7 mouse cellular contexts compared by ENCODE assay signal in the genomic region with DNA sequence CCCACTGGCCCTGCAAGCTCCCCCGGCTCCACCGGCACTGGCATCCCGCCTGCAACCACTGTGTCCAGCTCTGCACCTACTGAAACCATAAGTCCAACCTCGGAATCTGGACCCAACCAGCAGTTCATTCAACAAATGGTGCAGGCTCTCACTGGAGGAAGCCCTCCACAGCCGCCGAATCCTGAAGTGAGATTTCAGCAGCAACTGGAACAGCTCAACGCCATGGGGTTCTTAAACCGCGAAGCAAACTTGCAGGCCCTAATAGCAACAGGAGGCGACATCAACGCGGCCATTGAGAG. TPM values are rescaled to one million over a fixed set of nuclear protein-coding genes. Genes with fewer than 3 reads are reported as not detected.
DNase-seq lines count a peak whose midpoint lies in the region; ATAC-seq and TF ChIP-seq lines count a peak whose summit lies in the region.

No protein-coding gene starts in this region.

- H3K4me3 ChIP-seq in embryonic facial prominence, embryonic 13.5 days = peak overlapping the region; percentile 61
- peak overlapping the region; percentile 56 for H3K4me3 ChIP-seq in intestine, embryonic 16.5 days (ENCODE audit: low read length)
- H3K4me3 ChIP-seq in midbrain, postnatal 0 days (ENCODE audit: low read depth, low read length) = peak overlapping the region; percentile 58

- WGBS in embryonic facial prominence, embryonic 13.5 days = 25% methylated on average over 12 of the region's 12 CpGs
- 15% methylated on average over 10 of the region's 12 CpGs for whole genome bisulfite sequencing in intestine, embryonic 16.5 days
- WGBS in midbrain, postnatal 0 days = 23% methylated on average over 12 of the region's 12 CpGs

- peak overlapping the region; percentile 79 for H3K4me2 ChIP-seq in embryonic facial prominence, embryonic 13.5 days
- H3K4me2 ChIP-seq in intestine, embryonic 16.5 days (ENCODE audit: low read depth, low read length) = peak overlapping the region; percentile 73
- peak overlapping the region; percentile 68 for H3K4me2 ChIP-seq in midbrain, postnatal 0 days (ENCODE audit: low read depth, low read length, poor library complexity, severe bottlenecking)

- no peaks in the 10 kb centered on the region; the same call in 1 of the 2 replicates for H3K27me3 ChIP-seq in embryonic facial prominence, embryonic 13.5 days
- no peaks in the 10 kb centered on the region for H3K27me3 ChIP-seq in intestine, embryonic 16.5 days (replicated peaks; ENCODE audit: control insufficient read depth, insufficient read depth, low read length)
- H3K27me3 ChIP-seq in midbrain, postnatal 0 days (ENCODE audit: insufficient read depth, low read length) = no peaks in the 10 kb centered on the region

- H3K27ac ChIP-seq in embryonic facial prominence, embryonic 13.5 days = 0 out of 2 replicates have a peak overlapping the region, but pooled peaks have one; percentile 95
- H3K27ac ChIP-seq in intestine, embryonic 16.5 days (ENCODE audit: low read length) = no peak overlapping the region
- H3K27ac ChIP-seq in midbrain, postnatal 0 days (ENCODE audit: low read depth, low read length) = peak overlapping the region; percentile 92

- H3K4me1 ChIP-seq in embryonic facial prominence, embryonic 13.5 days = no peaks in the 10 kb centered on the region
- no peaks in the 10 kb centered on the region for H3K4me1 ChIP-seq in intestine, embryonic 16.5 days (ENCODE audit: control insufficient read depth, insufficient read depth, low read length)
- no peaks in the 10 kb centered on the region for H3K4me1 ChIP-seq in midbrain, postnatal 0 days (ENCODE audit: insufficient read depth, low read length)

- peak; percentile 5 to 8 for DNase-seq in layer of hippocampus, adult 18-20 months (ENCODE audit: low spot score in 2 of 2)
- DNase-seq in layer of hippocampus, adult 9-10 months (ENCODE audit: low spot score) = no peak
- DNase-seq in Muller cell, postnatal 12 days (ENCODE audit: inconsistent ontology term) = peak; percentile 17
- peak; percentile 24 for DNase-seq in midbrain, postnatal 0 days (ENCODE audit: low spot score)
- DNase-seq in T-cell, adult 2 months (ENCODE audit: low spot score) = no peak

- peak overlapping the region; percentile 84 for H3K9ac ChIP-seq in embryonic facial prominence, embryonic 13.5 days
- H3K9ac ChIP-seq in intestine, embryonic 16.5 days (ENCODE audit: low read depth, low read length) = peak overlapping the region; percentile 74
- peak overlapping the region; percentile 81 for H3K9ac ChIP-seq in midbrain, postnatal 0 days (replicated peaks; ENCODE audit: low read length, poor library complexity, severe bottlenecking)

- ATAC-seq in embryonic facial prominence, embryonic 13.5 days (ENCODE audit: insufficient number of reproducible peaks, insufficient read depth, low FRiP score, low TSS enrichment, low read depth) = no peak
- ATAC-seq in intestine, embryonic 16.5 days = no peak
- ATAC-seq in midbrain, postnatal 0 days (ENCODE audit: low FRiP score) = no peak

- no peaks in the 10 kb centered on the region for H3K36me3 ChIP-seq in embryonic facial prominence, embryonic 13.5 days
- H3K36me3 ChIP-seq in intestine, embryonic 16.5 days (ENCODE audit: control insufficient read depth, insufficient read depth, low read length) = no peaks in the 10 kb centered on the region
- H3K36me3 ChIP-seq in midbrain, postnatal 0 days (ENCODE audit: insufficient read depth, low read length) = no peaks in the 10 kb centered on the region

- no peaks in the 10 kb centered on the region for H3K9me3 ChIP-seq in embryonic facial prominence, embryonic 13.5 days
- no peaks in the 10 kb centered on the region for H3K9me3 ChIP-seq in intestine, embryonic 16.5 days (ENCODE audit: control insufficient read depth, low read length)
- no peaks in the 10 kb centered on the region for H3K9me3 ChIP-seq in midbrain, postnatal 0 days (ENCODE audit: low read length)

- TF ChIP-seq CTCF in midbrain, postnatal 0 days (IDR thresholded peaks at IDR 0.05) = no peak

RNA-seq across cellular contexts. Expression of a gene that starts 2.0 kb away (rescaled TPM):
- total RNA-seq in layer of hippocampus, adult 18-20 months (2021) = 100 to 1,000 TPM; 236 to 245 TPM
- polyA plus RNA-seq in embryonic facial prominence, embryonic 13.5 days (2015; fragmentation: Nextera tagmentation; extraction: Ambion mirVana) = 24.2 and 26.7 TPM in 2 replicates
- 10.6 and 13.0 TPM in 2 replicates for polyA plus RNA-seq in intestine, embryonic 16.5 days (2015; fragmentation: Nextera tagmentation; extraction: Ambion mirVana)
- total RNA-seq in midbrain, postnatal 0 days (2014; rRNA removed) = 122 and 142 TPM in 2 replicates
- polyA plus RNA-seq in midbrain, postnatal 0 days (2015; fragmentation: Nextera tagmentation; extraction: Ambion mirVana) = 51.6 and 56.0 TPM in 2 replicates

RNA-seq across cellular contexts. Expression of a gene that starts 58.4 kb away (rescaled TPM):
- total RNA-seq in layer of hippocampus, adult 18-20 months (2021) = not detected
- polyA plus RNA-seq in embryonic facial prominence, embryonic 13.5 days (2015; fragmentation: Nextera tagmentation; extraction: Ambion mirVana) = not detected in 2 replicates
- not detected in 2 replicates for polyA plus RNA-seq in intestine, embryonic 16.5 days (2015; fragmentation: Nextera tagmentation; extraction: Ambion mirVana)
- total RNA-seq in midbrain, postnatal 0 days (2014; rRNA removed) = not detected in 2 replicates
- polyA plus RNA-seq in midbrain, postnatal 0 days (2015; fragmentation: Nextera tagmentation; extraction: Ambion mirVana) = not detected in 2 replicates

Comparison
In these comparisons a context has a peak if more than half of its experiments do, and no peak if none do; other contexts are left out.
1. DNase-seq: peak in layer of hippocampus, adult 18-20 months (2 of 2), Muller cell, postnatal 12 days (single experiment) and midbrain, postnatal 0 days (single experiment); none in layer of hippocampus, adult 9-10 months (single experiment) and T-cell, adult 2 months (single experiment).
2. Peak in every context shown above with its lines, with median percentiles within 50 percentile points of each other: H3K4me2 ChIP-seq, H3K4me3 ChIP-seq and H3K9ac ChIP-seq.